Mouse (Mus musculus): ENCODE results near the gene Tada2a.
A peak's percentile ranks its signal among the peaks of the same experiment; 100 is the strongest.

Tada2a gene

GRCm38 (mm10) chr11:84113623-84114022 lies 15.8 kb downstream of the Tada2a start:
- no peak for DNase-seq

GRCm38 (mm10) chr11:84107137-84107536 lies 22.3 kb downstream of the Tada2a start:
- no peak for DNase-seq

- DNase-seq, result no peak
Observed at GRCm38 (mm10) chr11:84104036-84104435, 25.4 kb downstream of the Tada2a start.

- DNase-seq, result no peak
Observed at GRCm38 (mm10) chr11:84101182-84101581, 28.2 kb downstream of the Tada2a start.

GRCm38 (mm10) chr11:84097251-84097998 lies 32.0 kb downstream of the Tada2a start:
- DNase-seq, result no peak

- no peak for DNase-seq
Observed at GRCm38 (mm10) chr11:84095084-84095483, 34.3 kb downstream of the Tada2a start.

- DNase-seq, result no peak
Observed at GRCm38 (mm10) chr11:84090572-84090971, 38.8 kb downstream of the Tada2a start.

GRCm38 (mm10) chr11:84081901-84082300 lies 47.5 kb downstream of the Tada2a start:
- DNase-seq, result no peak

- no peak for DNase-seq
Observed at GRCm38 (mm10) chr11:84080327-84080726, 49.1 kb downstream of the Tada2a start.

- no peak for DNase-seq
Observed at GRCm38 (mm10) chr11:84079887-84080286, 49.5 kb downstream of the Tada2a start.

- DNase-seq, result no peak
Observed at GRCm38 (mm10) chr11:84079361-84079760, 50.0 kb downstream of the Tada2a start.

GRCm38 (mm10) chr11:84078601-84079000 lies 50.8 kb downstream of the Tada2a start:
- DNase-seq, result no peak

GRCm38 (mm10) chr11:84077008-84077407 lies 52.4 kb downstream of the Tada2a start:
- DNase-seq, result no peak

- DNase-seq, result no peak
Observed at GRCm38 (mm10) chr11:84073816-84074764, 55.3 kb downstream of the Tada2a start.

GRCm38 (mm10) chr11:84072904-84073651 lies 56.3 kb downstream of the Tada2a start:
- no peak for DNase-seq

GRCm38 (mm10) chr11:84069034-84069370 lies 60.4 kb downstream of the Tada2a start, which contains the start of gene Dusp14:
Dusp14 (minus strand) TSS chr11:84069261.
- peak; percentile 30 for DNase-seq

- DNase-seq, result peak; percentile 75
Observed at GRCm38 (mm10) chr11:84068191-84069033, 61.0 kb downstream of the Tada2a start.

GRCm38 (mm10) chr11:84067720-84068190 lies 61.6 kb downstream of the Tada2a start:
- DNase-seq, result peak; percentile 65

- peak; percentile 15 for DNase-seq
Observed at GRCm38 (mm10) chr11:84066927-84067645, 62.3 kb downstream of the Tada2a start.

- DNase-seq, result peak; percentile 29
Observed at GRCm38 (mm10) chr11:84066071-84066481, 63.3 kb downstream of the Tada2a start.

GRCm38 (mm10) chr11:84063631-84064209 lies 65.7 kb downstream of the Tada2a start:
- DNase-seq, result no peak

Data from thymus, postnatal 4 days (tissue).